Mouse (Mus musculus): ENCODE results near the gene Nufip1. TPM values are rescaled to one million over a fixed set of nuclear protein-coding genes. Genes with fewer than 3 reads are reported as not detected.

Nufip1 gene
- polyA plus RNA-seq, 1 experiment from 2014 or later = 8.1 TPM

DNA sequence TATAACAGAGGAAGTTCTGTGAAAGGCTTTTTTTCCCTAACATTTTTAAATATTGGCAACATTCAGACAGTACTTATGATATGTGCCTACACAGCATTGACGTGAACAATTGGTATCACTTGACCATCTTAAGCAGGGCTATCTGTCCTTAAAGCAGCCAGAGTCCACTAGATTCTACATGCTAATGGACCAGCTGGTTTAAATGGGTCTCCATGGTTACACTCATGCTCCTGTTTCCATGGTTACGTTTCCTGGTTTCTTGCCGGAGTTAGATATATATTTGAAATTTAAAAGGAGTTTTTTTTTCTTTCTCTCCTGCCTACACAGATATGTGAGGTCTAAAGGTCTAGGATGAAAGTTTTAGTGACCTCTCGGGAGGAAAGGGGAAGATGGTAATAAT is 34.1 kb upstream of the Nufip1 start:
- H3K27ac ChIP-seq (replicated peaks in 1 of 2; ENCODE audit: control insufficient read depth in 1 of 2, insufficient read depth in 1 of 2, low read depth in 2 of 2, low read length in 2 of 2) = no peak overlapping the region
- no peaks in the 10 kb centered on the region for H3K36me3 ChIP-seq (ENCODE audit: control insufficient read depth, insufficient read depth, low read length)
- H3K9me3 ChIP-seq (ENCODE audit: control insufficient read depth, low read length) = no peaks in the 10 kb centered on the region
- WGBS = 67% methylated on average over 4 of the region's 4 CpGs
- no peak overlapping the region for H3K4me3 ChIP-seq (ENCODE audit: control insufficient read depth in 1 of 2, insufficient read depth in 1 of 2, low read depth in 1 of 2, low read length in 2 of 2)
- ATAC-seq (ENCODE audit: insufficient number of reproducible peaks, insufficient read depth, low FRiP score, low read depth) = no peak
- H3K27me3 ChIP-seq (ENCODE audit: control insufficient read depth, insufficient read depth, low read length) = no peaks in the 10 kb centered on the region
- no peak overlapping the region for H3K9ac ChIP-seq (ENCODE audit: low read length)
- no peak overlapping the region for H3K4me2 ChIP-seq (ENCODE audit: low read length)
- H3K4me1 ChIP-seq (ENCODE audit: control insufficient read depth in 2 of 2, insufficient read depth in 2 of 2, low read length in 2 of 2) = no peaks in the 10 kb centered on the region

GRCm38 (mm10) chr14:76077088-76077491 is 33.6 kb upstream of the Nufip1 start:
- H3K4me2 ChIP-seq (ENCODE audit: low read length) = no peak overlapping the region
- no peaks in the 10 kb centered on the region for H3K27me3 ChIP-seq (ENCODE audit: control insufficient read depth, insufficient read depth, low read length)
- no peaks in the 10 kb centered on the region for H3K4me1 ChIP-seq (ENCODE audit: control insufficient read depth in 2 of 2, insufficient read depth in 2 of 2, low read length in 2 of 2)
- WGBS = 41% methylated on average over 9 of the region's 9 CpGs
- ATAC-seq (ENCODE audit: insufficient number of reproducible peaks, insufficient read depth, low FRiP score, low read depth) = no peak
- no peak overlapping the region for H3K4me3 ChIP-seq (ENCODE audit: control insufficient read depth in 1 of 2, insufficient read depth in 1 of 2, low read depth in 1 of 2, low read length in 2 of 2)
- H3K9me3 ChIP-seq (ENCODE audit: control insufficient read depth, low read length) = no peaks in the 10 kb centered on the region
- H3K27ac ChIP-seq (replicated peaks in 1 of 2; ENCODE audit: control insufficient read depth in 1 of 2, insufficient read depth in 1 of 2, low read depth in 2 of 2, low read length in 2 of 2) = no peak overlapping the region
- no peak overlapping the region for H3K9ac ChIP-seq (ENCODE audit: low read length)
- H3K36me3 ChIP-seq (ENCODE audit: control insufficient read depth, insufficient read depth, low read length) = no peaks in the 10 kb centered on the region

GRCm38 (mm10) chr14:76081451-76081850 is 29.2 kb upstream of the Nufip1 start:
- Histone ChIP-seq H3K4me3 (ENCODE audit: control insufficient read depth in 1 of 2, insufficient read depth in 1 of 2, low read depth in 1 of 2, low read length in 2 of 2) (no peak overlapping the region), H3K4me2 (ENCODE audit: low read length) (no peak overlapping the region), H3K4me1 (ENCODE audit: control insufficient read depth in 2 of 2, insufficient read depth in 2 of 2, low read length in 2 of 2) (peaks cover 0 to 2% of the 10 kb centered on the region in 2 experiments; a peak in 1 of 4 replicates), H3K27me3 (ENCODE audit: control insufficient read depth, insufficient read depth, low read length) (no peaks in the 10 kb centered on the region), H3K9ac (ENCODE audit: low read length) (no peak overlapping the region), H3K36me3 (ENCODE audit: control insufficient read depth, insufficient read depth, low read length) (no peaks in the 10 kb centered on the region), H3K27ac (replicated peaks in 1 of 2; ENCODE audit: control insufficient read depth in 1 of 2, insufficient read depth in 1 of 2, low read depth in 2 of 2, low read length in 2 of 2) (no peak overlapping the region), H3K9me3 (ENCODE audit: control insufficient read depth, low read length) (no peaks in the 10 kb centered on the region)
- no peak for ATAC-seq (ENCODE audit: insufficient number of reproducible peaks, insufficient read depth, low FRiP score, low read depth)
- WGBS = 55% methylated on average over 11 of the region's 11 CpGs

DNA sequence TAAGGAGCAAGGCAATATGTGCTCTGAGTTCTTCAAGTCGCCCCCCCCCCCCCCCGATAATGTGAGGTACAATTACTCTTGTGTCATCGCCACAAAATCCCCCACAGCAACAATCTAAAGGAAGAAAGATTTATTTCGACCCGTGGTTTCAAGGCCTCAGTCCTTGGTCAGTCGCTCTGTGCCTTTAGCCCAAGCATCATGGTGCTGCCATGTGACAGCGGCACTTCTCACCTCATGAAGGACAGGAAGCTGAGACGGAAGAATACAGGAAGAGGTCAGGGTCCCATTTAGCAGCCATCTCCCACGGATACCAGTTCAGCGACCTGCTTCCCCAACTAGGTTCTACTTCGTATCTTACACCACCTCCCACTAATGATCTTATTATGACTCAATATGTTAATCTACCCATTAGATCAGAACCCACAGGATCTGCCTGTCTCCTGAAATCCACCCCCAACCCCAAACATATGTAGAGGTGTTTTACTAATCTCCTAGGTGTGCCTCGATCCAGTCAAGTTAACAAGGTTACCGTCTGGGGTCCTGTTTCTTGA is 28.5 kb upstream of the Nufip1 start:
- Histone ChIP-seq H3K4me1 (ENCODE audit: control insufficient read depth in 2 of 2, insufficient read depth in 2 of 2, low read length in 2 of 2) (peaks cover 0 to 2% of the 10 kb centered on the region in 2 experiments; a peak in 1 of 4 replicates), H3K27ac (replicated peaks in 1 of 2; ENCODE audit: control insufficient read depth in 1 of 2, insufficient read depth in 1 of 2, low read depth in 2 of 2, low read length in 2 of 2) (no peak overlapping the region), H3K4me2 (ENCODE audit: low read length) (no peak overlapping the region), H3K4me3 (ENCODE audit: control insufficient read depth in 1 of 2, insufficient read depth in 1 of 2, low read depth in 1 of 2, low read length in 2 of 2) (no peak overlapping the region), H3K36me3 (ENCODE audit: control insufficient read depth, insufficient read depth, low read length) (no peaks in the 10 kb centered on the region), H3K27me3 (ENCODE audit: control insufficient read depth, insufficient read depth, low read length) (no peaks in the 10 kb centered on the region), H3K9me3 (ENCODE audit: control insufficient read depth, low read length) (no peaks in the 10 kb centered on the region), H3K9ac (ENCODE audit: low read length) (no peak overlapping the region)
- no peak for ATAC-seq (ENCODE audit: insufficient number of reproducible peaks, insufficient read depth, low FRiP score, low read depth)
- WGBS = 90% methylated on average over 12 of the region's 13 CpGs

GRCm38 (mm10) chr14:76084188-76084587 is 26.5 kb upstream of the Nufip1 start:
- no peaks in the 10 kb centered on the region for H3K9me3 ChIP-seq (ENCODE audit: control insufficient read depth, low read length)
- H3K4me1 ChIP-seq (ENCODE audit: control insufficient read depth in 2 of 2, insufficient read depth in 2 of 2, low read length in 2 of 2) = peaks cover 0 to 2% of the 10 kb centered on the region in 2 experiments; a peak in 1 of 4 replicates
- no peak for ATAC-seq (ENCODE audit: insufficient number of reproducible peaks, insufficient read depth, low FRiP score, low read depth)
- no peak overlapping the region for H3K27ac ChIP-seq (replicated peaks in 1 of 2; ENCODE audit: control insufficient read depth in 1 of 2, insufficient read depth in 1 of 2, low read depth in 2 of 2, low read length in 2 of 2)
- H3K4me2 ChIP-seq (ENCODE audit: low read length) = no peak overlapping the region
- H3K27me3 ChIP-seq (ENCODE audit: control insufficient read depth, insufficient read depth, low read length) = no peaks in the 10 kb centered on the region
- 50% methylated on average over 3 of the region's 3 CpGs for WGBS
- no peak overlapping the region for H3K4me3 ChIP-seq (ENCODE audit: control insufficient read depth in 1 of 2, insufficient read depth in 1 of 2, low read depth in 1 of 2, low read length in 2 of 2)
- H3K36me3 ChIP-seq (ENCODE audit: control insufficient read depth, insufficient read depth, low read length) = peaks cover 4% of the 10 kb centered on the region; the same call in 1 of the 2 replicates
- H3K9ac ChIP-seq (ENCODE audit: low read length) = no peak overlapping the region

GRCm38 (mm10) chr14:76097244-76097643 is 13.4 kb upstream of the Nufip1 start:
- no peak overlapping the region for H3K4me2 ChIP-seq (ENCODE audit: low read length)
- WGBS = 83% methylated on average over 7 of the region's 7 CpGs
- H3K4me1 ChIP-seq (ENCODE audit: control insufficient read depth in 2 of 2, insufficient read depth in 2 of 2, low read length in 2 of 2) = no peaks in the 10 kb centered on the region
- no peak overlapping the region for H3K9ac ChIP-seq (ENCODE audit: low read length)
- no peaks in the 10 kb centered on the region for H3K27me3 ChIP-seq (ENCODE audit: control insufficient read depth, insufficient read depth, low read length)
- H3K9me3 ChIP-seq (ENCODE audit: control insufficient read depth, low read length) = no peaks in the 10 kb centered on the region
- H3K27ac ChIP-seq (replicated peaks in 1 of 2; ENCODE audit: control insufficient read depth in 1 of 2, insufficient read depth in 1 of 2, low read depth in 2 of 2, low read length in 2 of 2) = no peak overlapping the region
- ATAC-seq (ENCODE audit: insufficient number of reproducible peaks, insufficient read depth, low FRiP score, low read depth) = no peak
- H3K4me3 ChIP-seq (ENCODE audit: control insufficient read depth in 1 of 2, insufficient read depth in 1 of 2, low read depth in 1 of 2, low read length in 2 of 2) = no peak overlapping the region
- peaks cover 82% of the 10 kb centered on the region for H3K36me3 ChIP-seq (ENCODE audit: control insufficient read depth, insufficient read depth, low read length)

GRCm38 (mm10) chr14:76097815-76098214 is 12.9 kb upstream of the Nufip1 start:
- Histone ChIP-seq H3K27ac (replicated peaks in 1 of 2; ENCODE audit: control insufficient read depth in 1 of 2, insufficient read depth in 1 of 2, low read depth in 2 of 2, low read length in 2 of 2) (no peak overlapping the region), H3K4me3 (ENCODE audit: control insufficient read depth in 1 of 2, insufficient read depth in 1 of 2, low read depth in 1 of 2, low read length in 2 of 2) (no peak overlapping the region), H3K9ac (ENCODE audit: low read length) (no peak overlapping the region), H3K9me3 (ENCODE audit: control insufficient read depth, low read length) (no peaks in the 10 kb centered on the region), H3K27me3 (ENCODE audit: control insufficient read depth, insufficient read depth, low read length) (no peaks in the 10 kb centered on the region), H3K4me2 (ENCODE audit: low read length) (no peak overlapping the region), H3K36me3 (ENCODE audit: control insufficient read depth, insufficient read depth, low read length) (peaks cover 83% of the 10 kb centered on the region), H3K4me1 (ENCODE audit: control insufficient read depth in 2 of 2, insufficient read depth in 2 of 2, low read length in 2 of 2) (no peaks in the 10 kb centered on the region)
- WGBS = 94% methylated on average over 5 of the region's 5 CpGs
- no peak for ATAC-seq (ENCODE audit: insufficient number of reproducible peaks, insufficient read depth, low FRiP score, low read depth)

DNA sequence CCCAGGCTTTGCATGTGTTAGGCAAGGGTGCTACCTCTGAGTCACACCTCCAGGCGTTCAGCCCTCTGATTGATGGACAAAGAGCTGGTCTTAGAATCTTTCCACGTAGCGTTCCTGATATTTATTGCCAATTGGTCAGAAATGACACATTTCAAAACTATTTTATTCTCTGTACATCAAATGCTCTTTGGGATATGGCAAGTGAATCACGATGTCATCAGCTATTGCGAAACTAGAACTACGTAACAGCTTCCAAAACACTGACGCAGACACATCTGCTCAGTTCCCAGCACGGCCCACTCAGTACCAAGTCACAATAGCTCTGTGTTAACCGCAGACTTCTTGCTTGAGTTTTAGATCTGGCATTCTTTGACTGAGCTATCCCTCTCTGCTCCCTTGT is 11.1 kb upstream of the Nufip1 start:
- no peaks in the 10 kb centered on the region for H3K9me3 ChIP-seq (ENCODE audit: control insufficient read depth, low read length)
- no peak overlapping the region for H3K4me3 ChIP-seq (ENCODE audit: control insufficient read depth in 1 of 2, insufficient read depth in 1 of 2, low read depth in 1 of 2, low read length in 2 of 2)
- H3K27me3 ChIP-seq (ENCODE audit: control insufficient read depth, insufficient read depth, low read length) = no peaks in the 10 kb centered on the region
- peaks cover 79% of the 10 kb centered on the region for H3K36me3 ChIP-seq (ENCODE audit: control insufficient read depth, insufficient read depth, low read length)
- H3K9ac ChIP-seq (ENCODE audit: low read length) = no peak overlapping the region
- WGBS = 94% methylated on average over 9 of the region's 9 CpGs
- H3K4me1 ChIP-seq (ENCODE audit: control insufficient read depth in 2 of 2, insufficient read depth in 2 of 2, low read length in 2 of 2) = no peaks in the 10 kb centered on the region
- ATAC-seq (ENCODE audit: insufficient number of reproducible peaks, insufficient read depth, low FRiP score, low read depth) = no peak
- no peak overlapping the region for H3K4me2 ChIP-seq (ENCODE audit: low read length)
- H3K27ac ChIP-seq (replicated peaks in 1 of 2; ENCODE audit: control insufficient read depth in 1 of 2, insufficient read depth in 1 of 2, low read depth in 2 of 2, low read length in 2 of 2) = no peak overlapping the region

Measured in heart, embryonic 14.5 days (tissue).